Comparison of ENCODE assay signal across 9 mouse cellular contexts in the genomic region with DNA sequence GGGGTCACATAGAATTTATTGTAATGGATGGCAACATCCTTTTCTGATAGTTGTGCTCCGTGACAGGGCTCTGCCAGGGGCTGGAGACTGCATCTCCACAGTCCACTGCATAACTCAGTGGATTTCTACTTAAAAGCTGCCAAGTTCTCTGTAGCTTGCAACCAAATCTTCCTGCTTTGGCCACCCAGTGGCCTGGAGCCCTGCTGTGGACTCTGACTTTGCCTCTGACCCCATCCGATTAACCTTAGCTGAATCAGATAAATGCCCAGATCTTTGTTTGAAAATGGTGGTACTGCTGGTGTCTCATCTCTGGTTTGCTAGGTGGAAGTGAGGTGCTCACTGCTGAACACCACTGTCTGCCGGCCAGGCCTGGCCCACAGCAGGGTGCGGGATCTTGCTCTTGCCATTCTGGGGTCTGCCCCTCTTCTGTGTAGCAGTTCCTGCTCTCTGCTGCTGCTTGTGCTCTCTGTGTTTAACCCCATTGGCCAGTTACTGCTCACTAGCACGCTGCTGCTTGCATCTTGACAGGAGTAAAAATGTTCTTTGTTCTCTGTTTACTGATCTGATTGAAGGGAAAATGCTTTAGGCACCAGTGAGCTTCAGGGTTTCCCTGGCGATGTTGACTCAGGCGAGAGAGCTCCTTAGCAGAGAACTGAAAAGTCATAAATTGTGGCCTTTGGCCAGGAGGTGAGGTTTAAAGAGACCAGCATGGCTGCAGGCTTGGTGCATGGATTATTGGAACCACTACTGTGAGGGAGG.
A peak's percentile ranks its signal among the peaks of the same experiment; 100 is the strongest.
DNase-seq lines count a peak whose midpoint lies in the region; ATAC-seq and TF ChIP-seq lines count a peak whose summit lies in the region.
"Had no signal": no experiment of that assay in that cellular context is flagged by ENCODE, and none has a peak within 500 bp of the region (broad histone marks: within the 10 kb centered on the region; RNA-seq: fewer than 3 reads in every experiment).

No protein-coding gene starts in this region.

- no peaks in the 10 kb centered on the region for H3K27me3 ChIP-seq in heart, embryonic 13.5 days (replicated peaks)
- H3K27me3 ChIP-seq in heart, embryonic 11.5 days (ENCODE audit: control insufficient read depth, insufficient read depth, low read length) = no peaks in the 10 kb centered on the region
- no peaks in the 10 kb centered on the region for H3K27me3 ChIP-seq in intestine, embryonic 14.5 days (replicated peaks; ENCODE audit: control insufficient read depth, insufficient read depth, low read length)
- H3K27me3 ChIP-seq in stomach, embryonic 16.5 days (ENCODE audit: control insufficient read depth, insufficient read depth, low read length) = no peaks in the 10 kb centered on the region
- no peaks in the 10 kb centered on the region for H3K27me3 ChIP-seq in heart, adult 2 months (ENCODE audit: control insufficient read depth, insufficient read depth, low read length)

- no peak for DNase-seq in intestine, embryonic 14.5 days (ENCODE audit: low spot score)
- peak; percentile 25 for DNase-seq in lung, postnatal 10 days
- no peak for DNase-seq in heart, postnatal 4 days
- no peak for DNase-seq in heart, adult 2 months
- no peak for DNase-seq in right cerebral cortex, postnatal 25 days

- H3K36me3 ChIP-seq in heart, embryonic 13.5 days = peaks cover 29% of the 10 kb centered on the region
- 0 out of 2 replicates have a peak, but pooled peaks cover 3% of the 10 kb centered on the region for H3K36me3 ChIP-seq in heart, embryonic 11.5 days (ENCODE audit: control insufficient read depth, insufficient read depth, low read length)
- peaks cover 16% of the 10 kb centered on the region; the same call in 1 of the 2 replicates for H3K36me3 ChIP-seq in intestine, embryonic 14.5 days (ENCODE audit: control insufficient read depth, insufficient read depth, low read length)
- H3K36me3 ChIP-seq in stomach, embryonic 16.5 days (ENCODE audit: control insufficient read depth, insufficient read depth, low read length) = no peaks in the 10 kb centered on the region
- no peaks in the 10 kb centered on the region for H3K36me3 ChIP-seq in heart, adult 2 months (ENCODE audit: control insufficient read depth, insufficient read depth, low read length)

- peaks cover 32% of the 10 kb centered on the region for H3K4me1 ChIP-seq in heart, embryonic 13.5 days
- peaks cover 22% of the 10 kb centered on the region for H3K4me1 ChIP-seq in heart, embryonic 11.5 days (ENCODE audit: control insufficient read depth, insufficient read depth, low read length)
- peaks cover 16% of the 10 kb centered on the region for H3K4me1 ChIP-seq in intestine, embryonic 14.5 days (replicated peaks; ENCODE audit: control insufficient read depth, insufficient read depth, low read length)
- peaks cover 18% of the 10 kb centered on the region for H3K4me1 ChIP-seq in stomach, embryonic 16.5 days (ENCODE audit: control insufficient read depth, insufficient read depth, low read length)
- H3K4me1 ChIP-seq in heart, adult 2 months (ENCODE audit: control insufficient read depth, insufficient read depth, low read length) = peaks cover 2% of the 10 kb centered on the region; the same call in 1 of the 2 replicates

- H3K4me3 ChIP-seq in heart, embryonic 13.5 days = no peak overlapping the region
- H3K4me3 ChIP-seq in heart, embryonic 11.5 days (ENCODE audit: low read depth, low read length) = no peak overlapping the region
- H3K4me3 ChIP-seq in intestine, embryonic 14.5 days (ENCODE audit: low read depth, low read length) = no peak overlapping the region
- H3K4me3 ChIP-seq in stomach, embryonic 16.5 days (replicated peaks; ENCODE audit: low read length) = no peak overlapping the region
- no peak overlapping the region for H3K4me3 ChIP-seq in heart, adult 2 months
- H3K4me3 ChIP-seq: erythroblast, embryonic 14.5 days had no signal

- TF ChIP-seq POLR2A in heart, adult 2 months (IDR thresholded peaks at IDR 0.05; ENCODE audit: insufficient read depth, low read depth, low read length) = no peak

- intact Hi-C loops in heart, adult 2 months (cut with DNase I) = no loop called here

- TF ChIP-seq CTCF in heart, adult 2 months (IDR thresholded peaks at IDR 0.05) = no peak

- H3K9me3 ChIP-seq in heart, embryonic 13.5 days = no peaks in the 10 kb centered on the region
- no peaks in the 10 kb centered on the region for H3K9me3 ChIP-seq in heart, embryonic 11.5 days (replicated peaks; ENCODE audit: control insufficient read depth, low read length)
- no peaks in the 10 kb centered on the region for H3K9me3 ChIP-seq in intestine, embryonic 14.5 days (ENCODE audit: control insufficient read depth, low read length)
- H3K9me3 ChIP-seq in stomach, embryonic 16.5 days (replicated peaks; ENCODE audit: control insufficient read depth, low read length) = no peaks in the 10 kb centered on the region

- H3K27ac ChIP-seq in heart, embryonic 13.5 days (replicated peaks) = no peak overlapping the region
- no peak overlapping the region for H3K27ac ChIP-seq in heart, embryonic 11.5 days (ENCODE audit: low read depth, low read length)
- H3K27ac ChIP-seq in intestine, embryonic 14.5 days (ENCODE audit: low read depth) = peak overlapping the region; percentile 61
- H3K27ac ChIP-seq in stomach, embryonic 16.5 days (ENCODE audit: low read length) = no peak overlapping the region; the same call in 1 of the 2 replicates
- no peak overlapping the region for H3K27ac ChIP-seq in heart, adult 2 months

- no peak overlapping the region for H3K4me2 ChIP-seq in heart, embryonic 13.5 days
- no peak overlapping the region for H3K4me2 ChIP-seq in heart, embryonic 11.5 days
- no peak overlapping the region for H3K4me2 ChIP-seq in intestine, embryonic 14.5 days (ENCODE audit: low read length)
- no peak overlapping the region for H3K4me2 ChIP-seq in stomach, embryonic 16.5 days (ENCODE audit: low read depth, low read length)

- TF ChIP-seq EP300 in heart, adult 2 months (IDR thresholded peaks at IDR 0.05; ENCODE audit: insufficient read depth, low read depth, low read length) = no peak

- no peaks in the 10 kb centered on the region for H3K79me2 ChIP-seq in heart, adult 2 months (replicated peaks; ENCODE audit: control insufficient read depth, insufficient read depth, low read length)

- 57% methylated on average over 7 of the region's 7 CpGs for WGBS in heart, embryonic 13.5 days
- WGBS in heart, embryonic 11.5 days (ENCODE audit: insufficient replicate concordance) = 51% methylated on average over 7 of the region's 7 CpGs
- 37% methylated on average over 7 of the region's 7 CpGs for WGBS in intestine, embryonic 14.5 days
- 37% methylated on average over 7 of the region's 7 CpGs for WGBS in stomach, embryonic 16.5 days
- WGBS in heart, adult 2 months = 72% methylated on average over 7 of the region's 7 CpGs

- H3K9ac ChIP-seq in heart, embryonic 13.5 days = 0 out of 2 replicates have a peak overlapping the region, but pooled peaks have one; percentile 8
- H3K9ac ChIP-seq in heart, embryonic 11.5 days (ENCODE audit: low read depth, low read length) = no peak overlapping the region
- no peak overlapping the region for H3K9ac ChIP-seq in intestine, embryonic 14.5 days (ENCODE audit: low read length)
- 0 out of 2 replicates have a peak overlapping the region, but pooled peaks have one; percentile 2 for H3K9ac ChIP-seq in stomach, embryonic 16.5 days (ENCODE audit: low read length)
- H3K9ac ChIP-seq in heart, adult 2 months (ENCODE audit: low read depth, low read length) = no peak overlapping the region

- no peak for ATAC-seq in heart, embryonic 13.5 days (ENCODE audit: extremely low read depth, insufficient number of reproducible peaks, low FRiP score, low TSS enrichment)
- ATAC-seq in heart, embryonic 11.5 days (replicated peaks; ENCODE audit: insufficient number of reproducible peaks, low FRiP score, low TSS enrichment) = no peak
- peak; percentile 72; the same call in 1 of the 2 replicates for ATAC-seq in intestine, embryonic 14.5 days (replicated peaks; ENCODE audit: low FRiP score, low TSS enrichment, low read depth)
- peak; percentile 34; the same call in 1 of the 2 replicates for ATAC-seq in stomach, embryonic 16.5 days (ENCODE audit: insufficient read depth, low FRiP score)

Comparison
In these comparisons a context has a peak if more than half of its experiments do, and no peak if none do; other contexts are left out.
1. H3K9ac ChIP-seq: peak in heart, embryonic 13.5 days (single experiment) and stomach, embryonic 16.5 days (single experiment); none in heart, embryonic 11.5 days (single experiment), intestine, embryonic 14.5 days (single experiment) and heart, adult 2 months (single experiment).
2. ATAC-seq: peak in intestine, embryonic 14.5 days (single experiment) and stomach, embryonic 16.5 days (single experiment); none in heart, embryonic 13.5 days (single experiment) and heart, embryonic 11.5 days (single experiment).